Mouse (Mus musculus) liver, embryonic 16.5 days (tissue): ENCODE measurements at regions not wholly inside any gene's neighbourhood (a gene's known extent, or its start where the extent isn't known, plus 50 kb on each side); places are given as distances from the start of the nearest gene placed in this dataset.

Source experiments
- ATAC-seq: fragments of 200-750 bp; cut with Nextera tagmentation; 2 replicates; pipeline ENCODE4 v1.8.0; 2017; ENCODE audit warnings: low read depth, mild to moderate bottlenecking, moderate number of reproducible peaks, moderate library complexity
- H3K27ac ChIP-seq: fragments of 300-500 bp; sonication (generic); 2 replicates; pipeline ENCODE4 v1.5.1; 2014; ENCODE audit warnings: mild to moderate bottlenecking, low read length
- H3K27me3 ChIP-seq: fragments of 300-500 bp; sonication (generic); 2 replicates; pipeline ENCODE4 v1.6.1; 2014; ENCODE audit warnings: low read depth, low read length, mixed read lengths; ENCODE audit not compliant: control insufficient read depth, insufficient read depth
- H3K36me3 ChIP-seq: fragments of 300-500 bp; sonication (generic); 2 replicates; pipeline ENCODE4 v1.6.1; 2014; ENCODE audit warnings: mild to moderate bottlenecking; ENCODE audit not compliant: control insufficient read depth, insufficient read depth
- H3K4me1 ChIP-seq: fragments of 300-500 bp; sonication (generic); 2 replicates; pipeline ENCODE4 v1.6.1; 2014; ENCODE audit warnings: low read depth, low read length, mixed read lengths; ENCODE audit not compliant: control insufficient read depth
- H3K4me2 ChIP-seq: fragments of 300-500 bp; sonication (generic); 2 replicates; pipeline ENCODE4 v1.6.1; 2014; ENCODE audit warnings: low read depth, low read length, mixed read lengths
- H3K4me3 ChIP-seq: fragments of 300-500 bp; sonication (generic); 2 replicates; pipeline ENCODE4 v1.5.1; 2014; ENCODE audit warnings: low read depth, mild to moderate bottlenecking, low read length
- H3K9ac ChIP-seq: fragments of 300-500 bp; sonication (generic); 2 replicates; pipeline ENCODE4 v1.6.1; 2014; ENCODE audit warnings: low read depth, low read length
- H3K9me3 ChIP-seq: fragments of 300-500 bp; sonication (generic); replicated peaks from 2 replicates; pipeline ENCODE4 v1.6.1; 2016; ENCODE audit warnings: low read length; ENCODE audit not compliant: control insufficient read depth
- WGBS: fragments of 180-500 bp; shearing (Covaris S2); extraction: QIAGEN DNeasy Blood & Tissue Kit; methylation state at CpG from one replicate; pipeline ENCODE4 v1.1.7; 2014; ENCODE audit not compliant: insufficient replicate concordance; 5-methylcytosine and 5-hydroxymethylcytosine counted together

GRCm38 (mm10) chr4:106209975-106210374 lies 106.0 kb upstream of the Usp24 start:
- H3K36me3 ChIP-seq = no peaks in the 10 kb centered on the region
- no peak overlapping the region for H3K4me3 ChIP-seq
- H3K9ac ChIP-seq = no peak overlapping the region
- H3K4me1 ChIP-seq = no peaks in the 10 kb centered on the region
- H3K4me2 ChIP-seq = no peak overlapping the region
- H3K27me3 ChIP-seq = no peaks in the 10 kb centered on the region
- H3K27ac ChIP-seq = no peak overlapping the region
- H3K9me3 ChIP-seq = no peaks in the 10 kb centered on the region
- ATAC-seq = no peak
- WGBS = 60% methylated on average over 1 of the region's 1 CpGs

DNA sequence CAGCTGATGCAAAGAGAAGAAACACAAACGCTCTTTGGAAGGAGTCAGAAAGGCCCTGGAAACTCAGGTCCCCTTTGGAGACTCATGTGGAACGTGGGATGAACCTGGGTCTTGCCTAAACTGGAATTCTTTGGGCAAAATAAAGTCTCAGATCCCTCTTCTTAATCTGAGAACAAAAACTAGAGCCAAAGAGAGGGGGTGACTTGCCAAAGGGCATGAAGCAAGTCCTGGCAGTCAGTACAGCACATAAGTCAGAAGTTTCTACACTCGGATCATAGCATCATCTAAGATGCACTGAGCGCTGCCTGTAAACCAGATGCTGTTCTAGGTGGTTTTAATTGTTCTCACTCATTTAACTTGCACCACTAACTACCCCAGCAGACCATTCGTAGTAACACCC lies 101.8 kb upstream of the Usp24 start:
- H3K4me3 ChIP-seq = no peak overlapping the region
- H3K36me3 ChIP-seq = no peaks in the 10 kb centered on the region
- H3K27ac ChIP-seq = no peak overlapping the region
- no peak for ATAC-seq
- 55% methylated on average over 5 of the region's 5 CpGs for WGBS
- H3K27me3 ChIP-seq = no peaks in the 10 kb centered on the region
- H3K4me2 ChIP-seq = no peak overlapping the region
- no peaks in the 10 kb centered on the region for H3K9me3 ChIP-seq
- H3K9ac ChIP-seq = no peak overlapping the region
- no peaks in the 10 kb centered on the region for H3K4me1 ChIP-seq

GRCm38 (mm10) chr4:106220621-106221020 lies 95.4 kb upstream of the Usp24 start:
- Histone ChIP-seq H3K9me3 (no peaks in the 10 kb centered on the region), H3K36me3 (no peaks in the 10 kb centered on the region), H3K4me3 (no peak overlapping the region), H3K27ac (no peak overlapping the region), H3K9ac (no peak overlapping the region), H3K27me3 (no peaks in the 10 kb centered on the region), H3K4me1 (no peaks in the 10 kb centered on the region; the same call in 1 of the 2 replicates), H3K4me2 (no peak overlapping the region)
- WGBS = 62% methylated on average over 9 of the region's 9 CpGs
- ATAC-seq = no peak

DNA sequence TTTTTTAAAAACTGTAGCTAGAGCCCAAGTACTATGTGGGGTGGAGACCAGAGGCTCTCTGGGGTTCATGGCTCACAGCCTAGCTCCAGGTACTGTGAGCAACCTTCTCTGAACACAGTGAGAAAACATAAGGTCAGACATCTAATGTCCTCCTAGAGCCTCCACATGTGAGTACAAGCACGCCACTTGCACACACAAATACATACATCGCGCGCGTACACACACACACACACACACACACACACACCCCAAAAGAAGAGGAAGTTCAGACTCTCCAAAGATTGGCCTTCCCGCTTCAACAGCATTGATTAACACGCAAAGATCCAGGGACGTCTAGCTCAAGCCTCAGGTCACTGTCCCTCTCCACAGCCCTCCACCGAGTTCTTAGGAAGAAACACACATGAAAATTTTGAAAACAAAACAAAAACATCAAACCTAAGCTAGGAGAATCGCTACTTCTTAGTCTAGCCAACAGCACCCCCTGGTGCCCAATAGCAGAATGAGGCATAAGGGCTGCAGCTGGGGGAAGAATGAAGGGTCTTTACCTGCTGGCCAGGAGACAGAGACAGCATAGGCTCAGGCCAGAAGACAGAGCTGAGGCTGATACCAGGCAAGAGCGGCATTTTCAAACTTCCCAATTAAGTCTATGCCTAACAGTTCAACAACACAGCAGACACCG lies 90.7 kb upstream of the Usp24 start:
- H3K27me3 ChIP-seq = no peaks in the 10 kb centered on the region
- ATAC-seq = no peak
- H3K9ac ChIP-seq = no peak overlapping the region
- H3K27ac ChIP-seq = no peak overlapping the region
- no peaks in the 10 kb centered on the region; the same call in 1 of the 2 replicates for H3K4me1 ChIP-seq
- peak overlapping the region; percentile 39; the same call in 1 of the 2 replicates for H3K4me2 ChIP-seq
- H3K9me3 ChIP-seq = no peaks in the 10 kb centered on the region
- peak overlapping the region; percentile 21; the same call in 1 of the 2 replicates for H3K4me3 ChIP-seq
- 41% methylated on average over 12 of the region's 12 CpGs for WGBS
- H3K36me3 ChIP-seq = no peaks in the 10 kb centered on the region

DNA sequence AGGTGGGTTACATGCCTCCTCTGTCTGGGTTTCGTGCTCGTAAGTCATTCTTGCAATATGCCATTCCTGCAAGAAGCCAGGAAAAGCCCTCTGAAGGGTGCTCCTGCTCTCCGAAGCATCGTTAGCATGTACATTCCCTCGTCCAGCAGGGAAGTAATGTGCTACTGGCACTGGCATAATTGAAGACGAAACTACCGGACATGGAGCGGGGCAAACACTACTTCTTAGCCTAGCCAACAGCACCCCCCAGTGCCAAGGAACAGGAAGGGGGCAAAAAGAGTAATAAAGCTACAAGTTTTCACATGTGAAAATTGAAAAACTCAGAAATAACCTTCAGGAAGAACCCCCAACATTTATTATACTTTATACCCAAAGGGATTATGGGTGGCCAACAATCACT lies 88.6 kb upstream of the Usp24 start:
- H3K9ac ChIP-seq = no peak overlapping the region
- no peak overlapping the region for H3K4me2 ChIP-seq
- H3K27me3 ChIP-seq = no peaks in the 10 kb centered on the region
- H3K4me1 ChIP-seq = peaks cover 8% of the 10 kb centered on the region
- no peaks in the 10 kb centered on the region for H3K36me3 ChIP-seq
- WGBS = 75% methylated on average over 8 of the region's 8 CpGs
- H3K27ac ChIP-seq = no peak overlapping the region
- no peak for ATAC-seq
- H3K4me3 ChIP-seq = no peak overlapping the region
- no peaks in the 10 kb centered on the region for H3K9me3 ChIP-seq

DNA sequence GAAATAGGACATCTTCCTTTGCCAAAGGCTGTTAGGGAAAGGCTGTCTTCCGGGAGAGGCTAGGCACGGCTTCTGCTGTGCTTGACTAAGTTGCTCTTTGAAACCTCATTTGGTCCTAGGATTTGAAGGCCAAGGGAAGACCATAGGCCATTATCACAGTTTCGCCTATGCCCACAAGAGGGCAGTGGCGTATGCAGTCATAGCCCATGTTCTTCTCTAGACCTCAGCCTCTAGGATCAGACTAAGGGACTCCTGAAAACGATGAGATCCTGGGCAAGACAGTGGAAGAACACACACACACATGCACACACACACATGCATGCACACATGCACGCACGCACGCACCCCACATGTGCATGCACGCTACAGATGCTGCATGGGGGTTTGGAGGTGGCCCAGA lies 87.5 kb upstream of the Usp24 start:
- peak; percentile 49; the same call in 1 of the 2 replicates for ATAC-seq
- Histone ChIP-seq H3K9me3 (no peaks in the 10 kb centered on the region), H3K27me3 (no peaks in the 10 kb centered on the region), H3K9ac (no peak overlapping the region), H3K27ac (no peak overlapping the region), H3K36me3 (no peaks in the 10 kb centered on the region), H3K4me2 (no peak overlapping the region), H3K4me3 (no peak overlapping the region), H3K4me1 (peaks cover 15% of the 10 kb centered on the region)
- 27% methylated on average over 9 of the region's 9 CpGs for WGBS

- no peak for ATAC-seq
- Histone ChIP-seq H3K9ac (no peak overlapping the region), H3K9me3 (no peaks in the 10 kb centered on the region), H3K27me3 (no peaks in the 10 kb centered on the region), H3K4me1 (peaks cover 15% of the 10 kb centered on the region), H3K4me3 (no peak overlapping the region), H3K36me3 (no peaks in the 10 kb centered on the region), H3K4me2 (no peak overlapping the region), H3K27ac (no peak overlapping the region)
- 39% methylated on average over 3 of the region's 3 CpGs for WGBS
Measured at GRCm38 (mm10) chr4:106229526-106229925, 86.5 kb upstream of the Usp24 start.

DNA sequence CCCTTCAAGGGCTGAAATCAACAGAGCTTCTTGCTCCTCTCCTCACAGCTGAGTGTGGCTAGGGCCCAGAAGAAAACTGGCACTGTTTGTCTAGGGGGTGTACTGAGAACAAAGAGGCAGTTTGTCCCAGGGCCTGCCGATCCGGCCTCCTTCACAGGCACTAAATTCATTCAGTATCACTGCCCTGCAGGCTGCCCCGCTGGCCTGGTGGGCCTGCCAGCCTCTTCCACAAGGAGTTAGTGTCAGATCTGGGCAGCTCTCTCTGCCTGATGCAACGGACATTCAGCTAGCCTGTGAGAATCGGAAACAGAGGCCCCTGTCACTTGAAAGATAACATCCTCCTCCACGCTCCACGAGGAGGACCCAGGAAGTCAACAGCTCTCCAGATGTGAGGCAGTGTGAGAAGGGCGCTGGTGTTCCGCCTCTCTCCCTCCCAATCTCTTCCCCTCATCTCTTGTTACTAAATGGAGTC lies 83.5 kb upstream of the Usp24 start:
- H3K36me3 ChIP-seq = no peaks in the 10 kb centered on the region
- peaks cover 15% of the 10 kb centered on the region for H3K4me1 ChIP-seq
- H3K27me3 ChIP-seq = no peaks in the 10 kb centered on the region
- peak overlapping the region; percentile 8 for H3K9ac ChIP-seq
- peak; percentile 85 for ATAC-seq
- peak overlapping the region; percentile 57 for H3K27ac ChIP-seq
- H3K4me2 ChIP-seq = peak overlapping the region; percentile 40
- 12% methylated on average over 9 of the region's 9 CpGs for WGBS
- no peak overlapping the region for H3K4me3 ChIP-seq
- no peaks in the 10 kb centered on the region for H3K9me3 ChIP-seq

- Histone ChIP-seq H3K4me3 (no peak overlapping the region), H3K9ac (no peak overlapping the region), H3K9me3 (0 out of 2 replicates have a peak, but pooled peaks cover 2% of the 10 kb centered on the region), H3K27me3 (no peaks in the 10 kb centered on the region), H3K36me3 (no peaks in the 10 kb centered on the region), H3K4me1 (peaks cover 17% of the 10 kb centered on the region), H3K4me2 (no peak overlapping the region), H3K27ac (no peak overlapping the region; the same call in 1 of the 2 replicates)
- WGBS = 82% methylated on average over 14 of the region's 14 CpGs
- no peak for ATAC-seq
Measured at GRCm38 (mm10) chr4:106244384-106244819, 71.6 kb upstream of the Usp24 start.
